Mouse (Mus musculus): ENCODE measurements around the gene Tcte2. TPM values are rescaled to one million over a fixed set of nuclear protein-coding genes. Genes with fewer than 3 reads are reported as not detected.
"Not testable (repeated sequence)": the region's sequence is repeated elsewhere in the genome, so short reads cannot be mapped to it uniquely, and the experiment has no call there.

Gene Tcte2
- polyA plus RNA-seq, 1 experiment from 2014 or later: 1.2 TPM

DNA sequence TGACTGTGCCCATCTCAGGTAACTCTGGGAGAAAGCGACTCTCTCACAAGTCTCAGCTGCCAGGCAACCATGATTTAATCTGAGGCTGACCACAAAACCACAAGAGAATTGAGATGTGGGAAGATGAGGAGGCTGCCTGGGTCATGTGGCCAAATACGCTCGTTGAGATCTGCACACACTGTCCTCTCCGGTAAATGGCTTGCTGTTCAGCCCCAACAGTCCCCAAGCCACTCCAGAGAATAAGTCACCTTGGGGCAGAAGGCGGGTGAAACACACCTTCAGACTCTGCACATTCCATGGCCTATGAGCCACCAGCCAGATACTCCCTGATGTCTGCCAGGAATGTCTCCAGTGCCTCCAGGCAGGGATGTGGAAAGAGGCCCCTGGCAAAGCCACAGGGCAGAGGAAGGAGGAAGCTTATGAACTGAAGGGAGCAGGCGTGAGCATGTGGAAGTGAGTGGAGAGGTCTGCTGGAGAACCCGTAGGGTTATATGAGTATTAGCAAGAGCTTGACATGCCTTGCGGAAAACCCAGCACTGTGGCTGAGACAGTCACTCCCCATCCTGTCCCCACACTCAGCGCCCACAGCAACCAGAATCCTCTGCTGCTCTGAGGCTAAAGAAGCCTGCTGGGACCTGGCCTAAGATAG, 79.1 kb downstream of the Tcte2 start:
- H3K9me3 ChIP-seq (ENCODE audit: control insufficient read depth, low read length): no peaks in the 10 kb centered on the region
- H3K9ac ChIP-seq (ENCODE audit: low read depth, low read length): peak overlapping the region; percentile 44
- peak overlapping the region; percentile 28 for H3K4me3 ChIP-seq (ENCODE audit: low read depth, low read length)
- DNase-seq (ENCODE audit: low spot score) (no peak), ATAC-seq (replicated peaks; ENCODE audit: low FRiP score) (no peak; the same call in 1 of the 2 replicates)
- no peaks in the 10 kb centered on the region for H3K27me3 ChIP-seq (replicated peaks; ENCODE audit: control insufficient read depth, insufficient read depth, low read length)
- peaks cover 14% of the 10 kb centered on the region for H3K4me1 ChIP-seq (replicated peaks; ENCODE audit: control insufficient read depth, insufficient read depth, low read length)
- H3K36me3 ChIP-seq (ENCODE audit: control insufficient read depth, insufficient read depth, low read length): no peaks in the 10 kb centered on the region
- peak overlapping the region; percentile 31 for H3K4me2 ChIP-seq
- 40% methylated on average over 9 of the region's 9 CpGs for WGBS
- peak overlapping the region; percentile 59; the same call in 1 of the 2 replicates for H3K27ac ChIP-seq (ENCODE audit: low read depth, low read length)

GRCm38 (mm10) chr17:13681686-13682085, 79.9 kb downstream of the Tcte2 start:
- Histone ChIP-seq H3K9me3 (ENCODE audit: control insufficient read depth, low read length) (no peaks in the 10 kb centered on the region), H3K4me1 (replicated peaks; ENCODE audit: control insufficient read depth, insufficient read depth, low read length) (peaks cover 14% of the 10 kb centered on the region), H3K4me2 (no peak overlapping the region; the same call in 1 of the 2 replicates), H3K36me3 (ENCODE audit: control insufficient read depth, insufficient read depth, low read length) (no peaks in the 10 kb centered on the region), H3K4me3 (ENCODE audit: low read depth, low read length) (no peak overlapping the region), H3K27me3 (replicated peaks; ENCODE audit: control insufficient read depth, insufficient read depth, low read length) (no peaks in the 10 kb centered on the region), H3K27ac (ENCODE audit: low read depth, low read length) (no peak overlapping the region), H3K9ac (ENCODE audit: low read depth, low read length) (no peak overlapping the region)
- 82% methylated on average over 5 of the region's 6 CpGs for WGBS
- no peak for DNase-seq (ENCODE audit: low spot score)
- ATAC-seq (replicated peaks; ENCODE audit: low FRiP score): no peak

GRCm38 (mm10) chr17:13681126-13681525, 80.5 kb downstream of the Tcte2 start:
- no peaks in the 10 kb centered on the region for H3K9me3 ChIP-seq (ENCODE audit: control insufficient read depth, low read length)
- H3K27ac ChIP-seq (ENCODE audit: low read depth, low read length): no peak overlapping the region
- DNase-seq (ENCODE audit: low spot score): no peak
- H3K9ac ChIP-seq (ENCODE audit: low read depth, low read length): no peak overlapping the region
- H3K4me2 ChIP-seq: no peak overlapping the region
- ATAC-seq (replicated peaks; ENCODE audit: low FRiP score): no peak
- H3K36me3 ChIP-seq (ENCODE audit: control insufficient read depth, insufficient read depth, low read length): no peaks in the 10 kb centered on the region
- no peaks in the 10 kb centered on the region for H3K27me3 ChIP-seq (replicated peaks; ENCODE audit: control insufficient read depth, insufficient read depth, low read length)
- 83% methylated on average over 6 of the region's 6 CpGs for WGBS
- peaks cover 14% of the 10 kb centered on the region for H3K4me1 ChIP-seq (replicated peaks; ENCODE audit: control insufficient read depth, insufficient read depth, low read length)
- H3K4me3 ChIP-seq (ENCODE audit: low read depth, low read length): no peak overlapping the region

DNA sequence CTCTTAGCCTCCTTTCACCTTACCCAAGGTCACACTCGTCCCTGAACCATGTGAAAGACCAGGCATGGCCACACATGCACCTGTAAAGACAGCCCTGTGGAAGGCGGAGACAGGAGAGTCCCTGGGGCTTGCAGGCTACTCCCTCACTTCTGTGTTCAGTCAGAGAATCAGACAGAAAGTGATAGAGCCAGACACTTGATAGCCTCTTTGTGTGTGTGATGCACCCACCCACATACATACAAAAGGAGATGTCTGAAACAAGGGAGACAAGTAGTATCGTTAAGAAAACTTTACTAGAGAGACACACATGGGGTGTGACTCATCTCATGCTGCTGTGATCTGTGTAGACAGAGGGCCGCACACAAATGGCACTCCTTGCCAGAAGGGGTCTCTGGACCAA, 81.3 kb downstream of the Tcte2 start:
- Histone ChIP-seq H3K4me3 (ENCODE audit: low read depth, low read length) (no peak overlapping the region), H3K4me2 (no peak overlapping the region), H3K27ac (ENCODE audit: low read depth, low read length) (no peak overlapping the region), H3K36me3 (ENCODE audit: control insufficient read depth, insufficient read depth, low read length) (no peaks in the 10 kb centered on the region), H3K4me1 (replicated peaks; ENCODE audit: control insufficient read depth, insufficient read depth, low read length) (peaks cover 14% of the 10 kb centered on the region), H3K9me3 (ENCODE audit: control insufficient read depth, low read length) (no peaks in the 10 kb centered on the region), H3K9ac (ENCODE audit: low read depth, low read length) (no peak overlapping the region), H3K27me3 (replicated peaks; ENCODE audit: control insufficient read depth, insufficient read depth, low read length) (no peaks in the 10 kb centered on the region)
- DNase-seq (ENCODE audit: low spot score) (no peak), ATAC-seq (replicated peaks; ENCODE audit: low FRiP score) (no peak)
- WGBS: 69% methylated on average over 4 of the region's 4 CpGs

DNA sequence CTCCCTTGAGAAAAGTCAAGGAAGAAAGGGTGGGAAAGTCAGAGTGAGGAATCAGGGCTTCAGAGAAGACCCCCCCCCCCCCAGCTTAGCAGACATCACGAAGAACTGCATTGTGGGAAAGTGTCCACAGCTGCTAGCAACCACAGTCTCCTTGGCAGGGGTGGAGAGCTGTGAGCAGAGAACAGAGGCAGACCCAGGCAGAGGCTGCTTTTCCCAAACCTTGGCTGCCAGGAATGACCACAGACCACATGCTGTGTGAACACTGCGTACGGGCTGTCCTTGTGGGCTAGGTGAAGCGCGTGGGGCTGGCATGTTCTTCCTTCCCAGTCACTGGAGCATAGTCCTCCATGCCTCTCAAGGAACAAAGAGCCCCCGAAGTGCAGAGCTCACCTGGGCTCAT, 81.9 kb downstream of the Tcte2 start:
- ATAC-seq (replicated peaks; ENCODE audit: low FRiP score): no peak
- no peaks in the 10 kb centered on the region for H3K36me3 ChIP-seq (ENCODE audit: control insufficient read depth, insufficient read depth, low read length)
- DNase-seq (ENCODE audit: low spot score): no peak
- no peak overlapping the region for H3K4me2 ChIP-seq
- H3K4me1 ChIP-seq (replicated peaks; ENCODE audit: control insufficient read depth, insufficient read depth, low read length): peaks cover 14% of the 10 kb centered on the region
- H3K27me3 ChIP-seq (replicated peaks; ENCODE audit: control insufficient read depth, insufficient read depth, low read length): no peaks in the 10 kb centered on the region
- no peak overlapping the region for H3K9ac ChIP-seq (ENCODE audit: low read depth, low read length)
- no peak overlapping the region for H3K27ac ChIP-seq (ENCODE audit: low read depth, low read length)
- WGBS: 92% methylated on average over 6 of the region's 6 CpGs
- H3K4me3 ChIP-seq (ENCODE audit: low read depth, low read length): no peak overlapping the region
- no peaks in the 10 kb centered on the region for H3K9me3 ChIP-seq (ENCODE audit: control insufficient read depth, low read length)

DNA sequence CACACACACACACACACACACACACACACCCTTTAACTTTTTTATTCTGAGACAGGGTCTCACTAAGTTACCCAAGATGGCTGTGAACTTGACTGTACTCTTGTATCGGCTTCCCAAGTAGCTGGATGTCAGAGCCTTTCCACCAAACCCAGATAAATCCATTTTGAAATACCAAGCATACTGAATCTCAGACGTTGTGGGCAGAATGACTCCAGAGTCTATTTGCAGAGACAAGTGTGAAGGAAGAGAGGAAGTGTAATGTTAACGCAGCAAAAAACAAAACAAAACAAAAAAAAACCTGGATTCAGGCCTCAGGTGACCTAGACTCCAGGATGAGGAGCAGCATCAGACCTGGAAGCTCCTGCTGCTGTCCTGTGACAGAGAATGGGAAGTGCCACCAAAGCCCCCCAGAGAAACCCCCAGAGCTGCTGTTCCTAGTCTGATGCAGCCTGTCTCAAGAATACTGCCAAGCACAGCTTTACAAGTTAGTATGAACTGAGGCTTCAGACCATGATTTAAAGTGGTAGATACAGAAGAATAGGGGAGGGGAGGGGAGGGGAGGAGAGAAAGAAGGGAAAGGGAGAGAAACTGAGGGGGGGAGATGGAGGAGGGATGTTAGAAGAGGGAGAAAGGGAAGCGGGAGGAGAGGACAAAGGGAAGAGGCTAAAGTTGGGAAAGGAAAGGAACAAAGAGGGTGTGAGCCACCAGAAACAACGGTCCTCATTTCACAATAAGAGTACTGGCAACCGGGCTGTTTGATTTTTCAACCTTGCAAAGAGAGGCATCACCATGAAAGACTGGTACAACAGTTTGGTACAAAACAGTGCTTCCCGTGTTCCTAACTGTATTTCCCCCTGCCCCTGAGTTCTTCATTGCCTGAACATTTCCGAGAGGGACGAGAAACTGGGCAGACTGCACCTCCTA, 84.1 kb downstream of the Tcte2 start:
- no peak for ATAC-seq (replicated peaks; ENCODE audit: low FRiP score)
- H3K4me2 ChIP-seq: no peak overlapping the region
- 47% methylated on average over 9 of the region's 9 CpGs for WGBS

GRCm38 (mm10) chr17:13676099-13676498, 85.5 kb downstream of the Tcte2 start:
- not testable (repeated sequence) for H3K4me3 ChIP-seq (ENCODE audit: low read depth, low read length); H3K4me2 ChIP-seq; ATAC-seq (replicated peaks; ENCODE audit: low FRiP score); DNase-seq (ENCODE audit: low spot score); H3K4me1 ChIP-seq (replicated peaks; ENCODE audit: control insufficient read depth, insufficient read depth, low read length); H3K9ac ChIP-seq (ENCODE audit: low read depth, low read length); H3K27ac ChIP-seq (ENCODE audit: low read depth, low read length); H3K9me3 ChIP-seq (ENCODE audit: control insufficient read depth, low read length); H3K36me3 ChIP-seq (ENCODE audit: control insufficient read depth, insufficient read depth, low read length); H3K27me3 ChIP-seq (replicated peaks; ENCODE audit: control insufficient read depth, insufficient read depth, low read length)
- WGBS: 85% methylated on average over 3 of the region's 3 CpGs

More for the DNA sequence above, 84.1 kb downstream of the Tcte2 start:
- no peaks in the 10 kb centered on the region for H3K36me3 ChIP-seq (ENCODE audit: control insufficient read depth, insufficient read depth, low read length)
- no peak for DNase-seq (ENCODE audit: low spot score)
- H3K27ac ChIP-seq (ENCODE audit: low read depth, low read length): no peak overlapping the region
- no peak overlapping the region for H3K4me3 ChIP-seq (ENCODE audit: low read depth, low read length)
- H3K4me1 ChIP-seq (replicated peaks; ENCODE audit: control insufficient read depth, insufficient read depth, low read length): peaks cover 3% of the 10 kb centered on the region; the same call in 1 of the 2 replicates
- H3K9ac ChIP-seq (ENCODE audit: low read depth, low read length): no peak overlapping the region
- no peaks in the 10 kb centered on the region for H3K27me3 ChIP-seq (replicated peaks; ENCODE audit: control insufficient read depth, insufficient read depth, low read length)
- no peaks in the 10 kb centered on the region for H3K9me3 ChIP-seq (ENCODE audit: control insufficient read depth, low read length)

DNA sequence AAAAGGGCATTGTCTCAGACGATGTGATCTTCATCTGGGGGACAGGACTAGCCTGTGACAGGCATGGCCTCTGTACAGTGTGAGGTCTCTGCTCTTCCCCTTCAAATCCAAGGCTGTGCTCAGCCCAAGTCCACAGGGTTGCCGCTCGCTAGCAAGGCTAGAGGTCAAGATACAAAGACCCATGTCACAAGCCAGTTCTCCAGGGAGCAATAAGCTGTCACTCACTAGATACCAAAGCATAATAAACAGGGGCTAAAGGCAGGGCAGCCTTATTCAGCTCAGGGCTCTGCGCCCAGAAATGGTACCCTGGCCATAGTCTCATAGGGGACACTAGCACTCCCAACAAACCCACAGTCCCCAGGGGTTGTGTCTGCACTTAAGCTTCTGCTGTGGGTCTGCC, 86.0 kb downstream of the Tcte2 start:
- Histone ChIP-seq H3K4me3 (ENCODE audit: low read depth, low read length) (no peak overlapping the region), H3K36me3 (ENCODE audit: control insufficient read depth, insufficient read depth, low read length) (no peaks in the 10 kb centered on the region), H3K9ac (ENCODE audit: low read depth, low read length) (no peak overlapping the region), H3K9me3 (ENCODE audit: control insufficient read depth, low read length) (no peaks in the 10 kb centered on the region), H3K4me2 (no peak overlapping the region), H3K27me3 (replicated peaks; ENCODE audit: control insufficient read depth, insufficient read depth, low read length) (no peaks in the 10 kb centered on the region), H3K4me1 (replicated peaks; ENCODE audit: control insufficient read depth, insufficient read depth, low read length) (no peaks in the 10 kb centered on the region), H3K27ac (ENCODE audit: low read depth, low read length) (no peak overlapping the region)
- no peak for ATAC-seq (replicated peaks; ENCODE audit: low FRiP score)
- 62% methylated on average over 4 of the region's 4 CpGs for WGBS
- DNase-seq (ENCODE audit: low spot score): no peak
